Mouse (Mus musculus) CH12.LX (cell line): ENCODE data around the gene Lhpp. TPM values are rescaled to one million over a fixed set of nuclear protein-coding genes. Genes with fewer than 3 reads are reported as not detected.
A peak's percentile ranks its signal among the peaks of the same experiment; 100 is the strongest.

Experiments
- DNase-seq: peaks from one replicate; pipeline ENCODE4 v3.0.0-alpha.2; 2013; ENCODE audit errors: extremely low read depth
- H3K27ac ChIP-seq: 2 replicates; pipeline ENCODE4 v1.5.1; 2012; ENCODE audit warnings: low read depth, mild to moderate bottlenecking, control low read depth, moderate library complexity; ENCODE audit not compliant: insufficient read depth
- H3K27me3 ChIP-seq: replicated peaks from 2 replicates; pipeline ENCODE3; 2012; ENCODE audit warnings: inconsistent platforms
- H3K36me3 ChIP-seq, 2 experiments: replicated peaks in 1 of 2; 2 replicates each; pipeline versions ENCODE3 to v1.6.1; 2012; ENCODE audit warnings: inconsistent platforms in 1 of 2, low read length in 1 of 2, mild to moderate bottlenecking in 1 of 2, mixed read lengths in 1 of 2, moderate library complexity in 1 of 2; ENCODE audit not compliant: control insufficient read depth in 1 of 2, insufficient read depth in 1 of 2
- H3K4me1 ChIP-seq, 2 experiments: 2 replicates each; pipeline ENCODE4 v1.6.1; 2012; ENCODE audit warnings: inconsistent platforms in 1 of 2, moderate library complexity in 1 of 2; ENCODE audit not compliant: insufficient read depth in 2 of 2, control insufficient read depth in 1 of 2
- H3K4me2 ChIP-seq: 2 replicates; pipeline ENCODE4 v1.6.1; 2012; ENCODE audit warnings: low read depth, mild to moderate bottlenecking, control low read depth; ENCODE audit not compliant: poor library complexity, insufficient read depth, severe bottlenecking
- H3K4me3 ChIP-seq, 3 experiments: fragments of 150-350 bp in 1 of 3; sonication (generic) in 1 of 3; replicated peaks in 1 of 3; 2 replicates each; pipeline versions ENCODE3 to v1.5.1; 2011 to 2012; ENCODE audit warnings: low read depth in 2 of 3, low read length in 2 of 3, mild to moderate bottlenecking in 2 of 3, moderate library complexity in 2 of 3, control low read depth in 1 of 3, improper control_type of control experiment in 1 of 3, inconsistent platforms in 1 of 3, mixed read lengths in 1 of 3; ENCODE audit not compliant: poor library complexity in 1 of 3
- H3K79me2 ChIP-seq: replicated peaks from 2 replicates; pipeline ENCODE4 v1.6.1; 2012; ENCODE audit warnings: mild to moderate bottlenecking, moderate library complexity; ENCODE audit not compliant: control insufficient read depth, poor library complexity, insufficient read depth, severe bottlenecking; ENCODE audit errors: extremely low read depth
- H3K9ac ChIP-seq: 2 replicates; pipeline ENCODE4 v1.6.1; 2012; ENCODE audit warnings: low read depth, mild to moderate bottlenecking, control low read depth, moderate library complexity; ENCODE audit not compliant: insufficient read depth
- H3K9me3 ChIP-seq: replicated peaks from 2 replicates; pipeline ENCODE3; 2012; ENCODE audit warnings: low read length, inconsistent platforms, mixed read lengths
- BHLHE40 ChIP-seq: IDR thresholded peaks from 2 replicates; pipeline ENCODE4 v1.6.1; 2011; ENCODE audit warnings: mild to moderate bottlenecking, low read depth, low read length, improper control_type of control experiment
- CHD2 ChIP-seq: IDR thresholded peaks from 2 replicates; pipeline ENCODE4 v1.6.1; 2011; ENCODE audit warnings: low read length, improper control_type of control experiment
- CTCF ChIP-seq, 2 experiments: IDR thresholded peaks in 1 of 2; conservative IDR thresholded peaks in 1 of 2; 2 replicates each; pipeline ENCODE4 v1.5.1; 2011 to 2012; ENCODE audit warnings: low read depth in 2 of 2, low read length in 2 of 2, improper control_type of control experiment in 1 of 2, inconsistent platforms in 1 of 2, mild to moderate bottlenecking in 1 of 2, moderate library complexity in 1 of 2
- IRF4 ChIP-seq: IDR thresholded peaks from 2 replicates; pipeline ENCODE4 v1.6.1; 2014; ENCODE audit warnings: low read depth, mild to moderate bottlenecking, inconsistent platforms, low read length, improper control_type of control experiment
- MAX ChIP-seq: IDR thresholded peaks from 2 replicates; pipeline ENCODE4 v1.6.1; 2011; ENCODE audit warnings: low read length, improper control_type of control experiment
- MEF2A ChIP-seq: IDR thresholded peaks from 2 replicates; pipeline ENCODE4 v1.6.1; 2014; ENCODE audit warnings: low read depth, mild to moderate bottlenecking, inconsistent platforms, low read length, improper control_type of control experiment, borderline replicate concordance
- MXI1 ChIP-seq: IDR thresholded peaks from 2 replicates; pipeline ENCODE4 v1.6.1; 2011; ENCODE audit warnings: mild to moderate bottlenecking, low read depth, low read length, improper control_type of control experiment
- PAX5 ChIP-seq: IDR thresholded peaks from 2 replicates; pipeline ENCODE4 v1.6.1; 2012; ENCODE audit warnings: low read length, inconsistent platforms, mixed read lengths
- POLR2A ChIP-seq: IDR thresholded peaks from 2 replicates; pipeline ENCODE4 v1.6.1; 2011; ENCODE audit warnings: low read depth, mild to moderate bottlenecking, improper control_type of control experiment, low read length
- SIN3A ChIP-seq: IDR thresholded peaks from 2 replicates; pipeline ENCODE4 v1.6.1; 2012; ENCODE audit warnings: low read length, improper control_type of control experiment, inconsistent platforms
- TBP ChIP-seq: conservative IDR thresholded peaks from 2 replicates; pipeline ENCODE4 v1.6.1; 2011; ENCODE audit warnings: low read depth, low read length, improper control_type of control experiment
- TCF12 ChIP-seq: IDR thresholded peaks from 2 replicates; pipeline ENCODE4 v1.6.1; 2014; ENCODE audit warnings: low read depth, mild to moderate bottlenecking, inconsistent platforms, low read length, improper control_type of control experiment
- USF1 ChIP-seq: IDR thresholded peaks from 2 replicates; pipeline ENCODE4 v1.6.1; 2014; ENCODE audit warnings: low read depth, mild to moderate bottlenecking, inconsistent platforms, low read length, improper control_type of control experiment
- USF2 ChIP-seq: conservative IDR thresholded peaks from 2 replicates; pipeline ENCODE4 v1.6.1; 2011; ENCODE audit warnings: low read depth, low read length, improper control_type of control experiment
- ZC3H11A ChIP-seq: IDR thresholded peaks from 2 replicates; pipeline ENCODE4 v1.6.1; 2012; ENCODE audit warnings: low read depth, mild to moderate bottlenecking, inconsistent platforms, low read length, improper control_type of control experiment
- ZNF384 ChIP-seq: IDR thresholded peaks from 2 replicates; pipeline ENCODE4 v1.6.1; 2012; ENCODE audit warnings: low read depth, low read length, improper control_type of control experiment, inconsistent platforms
- dilution Hi-C: fragments of 300-500 bp; cut with MboI; formaldehyde crosslinking; loops from 2 replicates; pipeline ENCODE4 v1.14.3; 2020; ENCODE audit warnings: low sequenced_read_pairs; ENCODE audit not compliant: extremely low pct_unique_long_range_greater_than_20kb, extremely low pct_ligation_motif_present
- in situ Hi-C: fragments of 300-500 bp; cut with MboI; formaldehyde crosslinking; loops from 3 replicates; pipeline ENCODE4 v1.14.3; 2019; ENCODE audit warnings: low sequenced_read_pairs, low pct_ligation_motif_present, low pct_unique_long_range_greater_than_20kb, mixed read lengths
- polyA plus RNA-seq: library from polyadenylated mRNA; unstranded; fragments of >175 nt; gene quantifications from 2 replicates; pipeline ENCODE4 v1.2.1, GENCODE M21; 2012; ENCODE audit warnings: low read depth; ENCODE audit not compliant: insufficient read length
- total RNA-seq, 2 experiments: library from RNA; depleted of rRNA; stranded (reverse); fragments of 300-350 nt in 1 of 2; fragments of >200 nt in 1 of 2; gene quantifications; 2 replicates each; pipeline ENCODE4 v1.2.3; 2012 to 2014

Lhpp gene
- total and polyA plus RNA-seq, 3 experiments, result 7.8 to 15.4 (median 14.6) TPM

DNA sequence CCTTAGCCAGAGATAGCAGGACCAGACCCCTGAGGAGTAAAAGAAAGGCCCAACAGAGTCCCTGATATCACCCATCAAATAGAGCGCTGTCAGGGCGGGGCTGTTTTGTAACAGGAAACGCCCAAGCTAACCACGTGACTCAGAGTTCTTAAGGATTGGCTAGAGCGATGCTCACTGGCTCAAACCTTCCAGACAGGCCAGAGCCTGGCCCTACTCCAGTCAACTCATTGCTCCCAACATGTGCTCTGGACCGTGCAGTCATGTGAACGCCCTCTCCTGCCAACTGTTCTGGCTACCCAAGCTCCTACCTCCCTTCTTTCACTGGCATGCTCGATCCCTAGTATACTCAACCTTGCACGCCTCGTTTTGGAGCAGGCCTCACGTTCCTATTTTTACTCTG is 113.5 kb downstream of the Lhpp start:
- dilution Hi-C loops (no loop called here), in situ Hi-C loops (no loop called here)
- H3K9me3 ChIP-seq, result no peaks in the 10 kb centered on the region
- no peak overlapping the region for H3K27ac ChIP-seq
- peak; percentile 54 for DNase-seq
- peaks cover 43 to 80% of the 10 kb centered on the region in 2 experiments for H3K4me1 ChIP-seq
- no peak overlapping the region for H3K9ac ChIP-seq
- H3K79me2 ChIP-seq, result no peaks in the 10 kb centered on the region
- peaks cover 8 to 47% of the 10 kb centered on the region in 2 experiments for H3K36me3 ChIP-seq
- H3K4me3 ChIP-seq, result no peak overlapping the region
- no peak overlapping the region for H3K4me2 ChIP-seq
- no peaks in the 10 kb centered on the region for H3K27me3 ChIP-seq
- TF ChIP-seq MXI1 (no peak), USF2 (peak; percentile 71), CHD2 (no peak), MAX (peak; percentile 81), USF1 (peak; percentile 79), MEF2A (no peak), BHLHE40 (peak; percentile 47), TBP (0 out of 2 replicates have a peak, but pooled peaks have one; percentile 42), SIN3A (no peak), POLR2A (peak; percentile 49)

DNA sequence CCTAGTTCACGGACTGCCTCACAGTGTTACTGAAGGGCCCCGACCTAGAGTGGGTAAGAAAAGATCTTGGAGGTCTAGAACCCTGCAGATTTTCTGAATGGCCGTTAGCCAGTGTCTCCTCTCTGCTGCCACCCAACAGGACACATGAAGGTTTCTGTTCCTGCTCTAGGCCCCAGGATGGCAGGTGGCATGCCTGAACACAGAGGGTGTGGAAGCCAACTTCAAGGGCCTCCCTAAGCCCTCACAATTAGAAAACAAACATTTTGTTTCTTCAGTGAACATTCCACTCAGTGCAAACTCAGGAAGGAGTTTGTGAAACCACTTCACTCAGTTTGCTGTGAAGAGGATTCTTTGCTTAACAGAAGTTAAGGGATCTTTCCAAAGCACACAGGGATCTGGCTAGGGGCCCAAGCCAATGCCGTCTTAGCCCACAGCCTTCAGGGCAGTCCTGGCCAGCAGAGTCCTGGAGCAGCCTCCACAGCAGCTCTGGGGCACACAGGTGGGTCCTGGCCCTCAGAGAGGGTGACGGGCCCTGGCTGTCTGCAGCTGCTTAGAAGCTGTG is 114.1 kb downstream of the Lhpp start:
- Histone ChIP-seq H3K79me2 (no peaks in the 10 kb centered on the region), H3K9ac (no peak overlapping the region), H3K27ac (no peak overlapping the region), H3K36me3 (peaks cover 8 to 50% of the 10 kb centered on the region in 2 experiments), H3K9me3 (no peaks in the 10 kb centered on the region), H3K4me2 (no peak overlapping the region), H3K4me1 (peaks cover 43 to 80% of the 10 kb centered on the region in 2 experiments), H3K27me3 (no peaks in the 10 kb centered on the region), H3K4me3 (no peak overlapping the region)
- dilution Hi-C loops, result no loop called here
- DNase-seq, result no peak
- in situ Hi-C loops, result no loop called here
- TF ChIP-seq CTCF (conservative IDR thresholded peaks at IDR 0.05 in 1 of 2, IDR thresholded peaks at IDR 0.05 in 1 of 2; ENCODE audit: low read depth in 2 of 2, low read length in 2 of 2), result no peak
- no peak for TF ChIP-seq ZC3H11A
- TF ChIP-seq POLR2A, result no peak
- TF ChIP-seq ZNF384, result no peak
- TF ChIP-seq IRF4, result peak; percentile 44; the same call in 1 of the 2 replicates
- no peak for TF ChIP-seq PAX5
- TF ChIP-seq TCF12, result no peak
